Mouse (Mus musculus): Measurements from ENCODE around the gene D17H6S53E.
"Not testable (repeated sequence)": the region's sequence is repeated elsewhere in the genome, so short reads cannot be mapped to it uniquely, and the experiment has no call there.

Gene D17H6S53E

DNA sequence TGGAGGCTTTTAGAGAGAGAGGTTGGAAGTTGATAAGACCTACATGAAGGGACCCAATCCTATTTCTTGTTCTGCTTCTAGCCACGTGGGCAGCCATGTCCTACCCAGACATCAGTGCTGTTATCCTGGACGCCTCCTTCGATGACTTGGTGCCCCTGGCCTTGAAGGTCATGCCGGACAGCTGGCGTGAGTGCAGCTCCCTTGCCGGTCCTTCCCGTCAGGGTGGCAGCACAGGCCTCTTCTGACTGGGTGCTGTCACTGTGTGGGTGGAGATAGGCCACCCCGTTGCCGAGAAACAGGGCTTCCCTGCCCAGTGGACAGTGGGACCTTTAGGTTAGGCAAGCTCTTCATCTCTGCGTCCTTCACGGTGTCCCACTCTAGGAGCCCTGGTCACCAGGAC is 25.0 kb upstream of the D17H6S53E start:
- DNase-seq (ENCODE audit: low read depth), result no peak

DNA sequence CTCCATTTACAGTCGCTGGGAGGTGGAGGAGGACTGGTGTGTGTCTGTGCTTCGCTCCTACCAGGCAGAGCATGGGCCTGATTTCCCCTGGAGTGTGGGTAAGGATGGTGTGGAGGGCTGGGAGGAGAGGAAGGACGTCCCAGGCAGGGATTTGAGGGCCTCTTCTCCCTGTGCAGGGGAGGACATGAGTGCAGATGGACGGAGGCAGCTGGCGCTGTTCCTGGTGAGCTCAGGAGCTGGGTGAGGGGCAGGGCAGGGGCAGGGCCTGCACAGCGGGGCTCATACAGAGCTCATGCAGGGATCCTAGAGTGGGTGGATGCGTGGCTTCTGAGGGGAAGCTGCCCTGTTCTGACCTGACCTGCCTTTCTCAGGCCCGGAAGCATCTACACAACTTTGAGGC is 23.9 kb upstream of the D17H6S53E start:
- DNase-seq (ENCODE audit: low read depth), result no peak

DNA sequence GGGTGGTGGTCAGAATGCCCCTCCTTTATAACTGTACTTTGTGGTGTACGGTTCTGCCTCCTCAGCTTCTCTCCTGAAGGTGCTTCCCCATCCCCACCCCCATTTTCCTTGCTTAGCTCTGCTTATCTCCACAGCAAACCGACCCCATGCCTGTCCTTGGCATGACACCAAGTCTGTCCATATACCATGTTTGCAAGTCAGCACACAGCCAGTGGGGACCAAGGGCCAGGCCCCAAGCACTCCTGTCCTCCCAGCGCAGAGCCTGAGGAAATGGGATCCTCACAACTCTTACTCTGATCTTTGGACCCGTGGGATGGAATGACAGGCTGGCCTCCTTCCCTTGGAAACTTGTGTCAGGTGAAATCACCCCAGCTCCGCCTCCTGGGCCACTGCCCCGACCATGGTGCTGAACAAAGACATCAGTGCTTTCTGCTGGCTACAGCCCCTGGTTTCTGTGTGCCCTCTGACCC is 22.9 kb upstream of the D17H6S53E start:
- no peak for DNase-seq (ENCODE audit: low read depth)

DNA sequence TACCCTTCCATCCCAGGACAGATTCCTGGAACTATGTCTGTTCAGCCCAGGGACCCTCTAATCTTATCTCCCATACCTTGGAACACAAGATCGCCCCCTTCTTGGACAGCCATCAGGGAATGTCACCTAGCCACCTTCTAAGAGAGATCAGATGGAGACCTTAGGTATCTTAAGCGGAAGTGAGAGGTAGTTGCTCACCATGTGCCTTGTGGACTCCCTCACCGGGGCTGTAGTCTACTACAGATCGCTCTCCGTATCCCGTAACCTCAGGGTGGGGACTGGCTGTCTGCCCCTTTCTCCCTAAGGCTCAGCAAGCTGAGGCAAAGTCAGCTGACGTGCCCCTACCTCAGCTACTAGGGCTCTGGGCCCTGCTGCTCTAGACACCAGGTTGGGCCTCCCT is 22.1 kb upstream of the D17H6S53E start:
- DNase-seq (ENCODE audit: low read depth), result no peak

DNA sequence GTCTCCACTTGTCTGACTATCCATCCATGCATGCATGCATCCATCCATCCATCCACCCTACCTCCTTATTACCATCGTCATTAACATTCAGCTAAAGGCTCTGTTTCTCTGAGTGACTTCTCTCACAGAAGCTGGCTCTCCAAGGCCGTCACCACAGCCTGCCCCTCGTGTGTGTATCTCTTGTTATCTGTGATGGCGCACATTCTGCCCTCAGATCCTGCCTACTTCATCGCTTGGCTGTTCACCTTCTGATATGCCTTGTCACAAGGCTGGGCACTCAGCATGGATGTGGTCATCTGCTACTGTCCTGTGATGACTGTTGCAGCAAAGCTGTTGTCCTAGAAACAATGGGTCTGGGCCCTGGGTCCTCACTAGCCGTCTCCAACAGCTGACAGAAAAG is 21.4 kb upstream of the D17H6S53E start:
- no peak for DNase-seq (ENCODE audit: low read depth)

DNA sequence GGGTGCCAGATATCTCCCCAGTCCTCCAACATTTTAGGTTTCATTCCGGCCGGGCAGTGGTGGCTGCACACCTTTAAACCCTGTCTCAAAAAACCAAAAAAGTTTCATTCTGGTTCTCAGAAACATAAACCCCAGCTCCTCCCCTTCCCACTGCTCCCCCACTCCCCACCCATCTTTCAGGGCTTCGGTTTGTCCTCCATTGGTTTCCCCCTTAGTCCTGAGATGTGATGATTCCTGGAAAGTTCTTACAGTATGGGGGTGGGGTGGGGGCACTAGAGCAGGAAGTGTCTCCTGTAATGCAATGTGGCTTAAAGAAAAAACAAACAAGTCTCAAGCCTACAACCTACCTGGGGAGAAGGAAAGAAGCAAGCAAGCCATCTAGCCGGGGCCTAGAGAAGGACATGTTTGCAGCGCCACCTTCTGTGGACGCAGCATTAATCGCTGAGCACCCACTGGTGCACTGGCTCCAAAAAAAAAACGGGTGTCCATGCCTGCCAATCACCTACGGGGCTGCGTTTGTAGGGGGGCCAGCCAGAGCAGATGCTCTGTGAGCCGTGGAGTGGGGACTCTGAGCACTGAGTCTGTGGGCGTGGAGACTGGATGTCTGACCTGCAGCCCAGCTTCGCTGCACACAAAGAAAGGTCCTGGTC is 20.3 kb upstream of the D17H6S53E start:
- peak; percentile 77 for DNase-seq (ENCODE audit: low read depth)

DNA sequence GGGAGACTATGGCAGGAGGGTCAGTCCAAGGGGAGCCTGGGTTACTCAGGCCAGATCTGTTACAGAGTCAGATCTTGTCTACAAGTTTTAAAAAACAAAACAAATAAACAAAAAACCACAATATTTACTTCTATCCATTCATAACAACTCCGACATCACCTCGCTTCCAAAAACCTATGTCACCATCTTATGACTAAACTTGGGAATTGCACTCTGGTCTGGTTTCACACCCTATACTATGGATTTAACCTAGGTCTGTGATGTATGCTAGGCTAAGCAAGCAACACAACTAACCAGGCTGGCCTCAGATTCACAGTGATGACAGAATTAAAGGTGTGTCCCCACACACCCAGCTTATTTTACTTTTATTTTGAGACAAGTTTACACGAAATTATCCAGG is 19.7 kb upstream of the D17H6S53E start:
- peak; percentile 60 for DNase-seq (ENCODE audit: low read depth)

DNA sequence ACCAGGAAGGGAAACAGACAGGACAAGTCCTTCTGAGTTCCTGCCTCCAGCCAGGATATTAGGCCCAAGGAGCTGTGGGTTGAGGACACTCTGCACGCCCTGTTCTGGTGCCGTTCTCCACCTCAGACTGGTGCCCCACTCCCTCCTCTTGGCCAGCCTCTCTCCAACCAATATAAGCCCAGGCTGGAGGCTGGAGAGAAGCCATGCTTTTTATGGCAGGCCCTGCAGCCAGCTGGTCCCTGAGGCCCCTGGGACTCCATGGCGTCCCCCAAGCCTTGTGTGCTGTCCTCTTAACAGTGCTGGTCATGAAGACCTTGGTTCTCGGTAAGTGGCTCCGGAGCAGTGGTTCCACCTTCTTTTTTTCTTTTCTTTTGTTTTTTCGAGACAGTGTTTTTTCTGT is 18.1 kb upstream of the D17H6S53E start, which contains the start of gene Ly6g5c:
Ly6g5c (plus strand) TSS at position 183 of the 400 bp plus-strand sequence.
- DNase-seq (ENCODE audit: low read depth), result no peak

DNA sequence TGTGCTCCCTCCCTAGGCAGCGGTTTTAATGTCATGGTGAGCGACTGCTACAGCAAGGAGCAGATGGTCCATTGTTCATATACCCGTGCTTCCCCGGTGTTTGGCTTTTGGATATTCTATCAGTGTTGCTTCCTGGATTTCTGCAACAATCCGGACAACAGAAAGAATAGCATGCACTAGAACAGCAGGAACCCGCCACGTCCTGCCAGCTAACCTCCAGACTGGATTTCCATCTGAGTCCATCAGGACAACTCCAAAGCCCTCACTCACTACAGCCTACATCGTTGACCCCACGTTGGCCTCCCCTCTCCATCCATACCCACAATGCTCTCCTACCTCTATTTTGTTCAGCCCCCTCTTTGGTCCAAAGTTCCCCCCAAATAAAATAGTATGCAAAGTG is 14.4 kb upstream of the D17H6S53E start:
- no peak for DNase-seq (ENCODE audit: low read depth)

DNA sequence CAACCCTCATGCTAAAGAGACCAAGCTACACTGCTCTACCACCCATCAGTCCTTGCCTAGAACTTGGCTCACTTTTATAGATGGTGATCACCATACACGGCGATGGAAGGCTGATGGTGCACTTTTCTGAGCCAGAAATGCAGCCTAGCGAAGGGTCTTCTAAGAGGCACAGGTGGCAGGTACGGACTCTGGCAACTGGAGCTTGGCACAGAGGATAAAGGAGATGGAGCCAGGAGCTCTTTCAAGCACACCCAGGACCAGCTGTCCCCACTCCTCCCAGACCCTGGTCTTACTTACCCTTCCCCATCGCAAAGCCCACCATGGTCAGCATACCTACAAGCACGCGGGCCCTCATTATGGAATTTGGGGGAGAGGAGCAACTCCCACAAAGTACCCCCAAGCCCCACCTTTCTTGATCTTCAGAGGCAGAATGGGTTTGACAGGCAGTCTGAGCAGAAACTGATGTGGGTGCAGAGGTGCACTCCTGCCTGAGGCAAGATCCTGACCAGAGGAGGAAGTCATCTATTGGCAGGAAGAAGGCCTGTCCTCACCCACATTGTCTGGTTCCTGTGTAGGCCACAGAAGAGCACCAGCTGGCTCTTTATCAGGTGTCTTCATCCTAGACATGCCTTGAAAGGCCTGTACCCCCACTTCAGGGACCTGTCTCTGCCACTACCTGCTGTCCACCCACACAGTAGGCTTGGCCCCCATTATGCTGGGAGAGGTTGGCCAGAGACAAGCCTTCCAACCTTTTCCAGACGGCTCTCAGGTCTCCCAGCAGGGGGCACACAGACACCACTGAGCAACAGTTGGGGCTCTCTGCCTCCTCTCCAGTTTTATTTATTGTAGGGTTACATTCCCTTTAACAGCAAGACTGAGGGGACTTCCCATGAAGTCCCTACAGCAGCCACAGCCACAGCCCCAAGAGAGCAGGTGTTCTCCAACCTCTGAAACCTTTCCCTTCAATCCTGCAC is 10.8 kb upstream of the D17H6S53E start, which contains the start of gene Ly6g5b:
Ly6g5b (minus strand) TSS at position 383 of the 974 bp plus-strand sequence.
- peak; percentile 71 for DNase-seq (ENCODE audit: low read depth)

DNA sequence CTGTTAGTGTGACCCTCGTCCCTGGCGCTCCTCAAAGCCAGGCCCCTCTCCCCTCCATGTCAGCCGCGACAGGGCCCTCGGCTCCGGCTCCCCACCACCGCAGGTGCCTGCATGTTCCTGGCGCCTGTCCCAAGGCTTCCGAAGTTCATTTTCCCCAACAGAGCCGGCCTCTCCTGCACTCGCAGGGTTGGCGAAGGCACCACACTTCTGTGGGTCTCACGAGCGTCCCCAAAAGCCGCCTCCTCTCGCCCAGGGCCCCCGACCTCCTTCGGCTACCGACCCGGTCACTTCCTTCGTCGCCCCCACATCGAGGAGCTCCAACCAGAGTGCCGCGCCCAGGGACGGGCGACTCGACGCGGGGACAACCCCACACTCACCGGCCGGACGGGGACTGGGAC is 5.4 kb upstream of the D17H6S53E start:
- DNase-seq (ENCODE audit: low read depth), result peak; percentile 46

DNA sequence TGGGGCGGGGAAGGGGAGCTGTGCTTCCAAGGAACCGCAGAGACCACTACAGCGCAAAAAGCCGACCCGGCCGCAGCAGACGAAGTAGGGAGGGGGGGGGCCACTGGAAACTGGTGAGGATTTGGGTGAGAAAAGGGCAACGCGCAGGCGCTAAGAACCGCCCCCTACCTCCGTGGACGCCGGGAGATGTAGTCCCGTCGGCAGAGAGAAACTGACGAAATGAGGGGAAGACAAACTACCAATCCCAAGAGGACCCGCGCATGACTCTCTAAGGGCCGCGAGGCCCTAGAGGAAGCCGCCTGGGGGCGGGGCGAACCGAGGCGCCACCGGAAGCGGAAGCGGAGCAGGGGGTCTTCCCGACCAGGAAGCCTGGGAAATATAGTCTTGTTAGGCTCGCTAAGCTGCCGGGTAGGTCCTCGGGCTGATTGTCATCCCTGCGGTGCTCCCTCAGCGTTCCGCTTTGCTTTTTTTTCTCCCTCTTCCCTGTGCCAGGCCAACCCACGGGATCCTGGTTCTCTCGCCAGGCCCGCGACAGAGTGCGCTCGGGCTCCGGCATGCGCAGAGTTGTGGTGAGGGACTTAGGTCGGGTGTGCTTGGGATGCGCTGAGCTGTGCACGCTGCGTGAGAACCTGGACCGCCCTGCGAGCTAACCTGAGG is 4.9 kb upstream of the D17H6S53E start, which contains the start of gene Gpank1:
Gpank1 (plus strand) TSS at position 313 of the 657 bp plus-strand sequence.
- peak; percentile 99 for DNase-seq (ENCODE audit: low read depth)

DNA sequence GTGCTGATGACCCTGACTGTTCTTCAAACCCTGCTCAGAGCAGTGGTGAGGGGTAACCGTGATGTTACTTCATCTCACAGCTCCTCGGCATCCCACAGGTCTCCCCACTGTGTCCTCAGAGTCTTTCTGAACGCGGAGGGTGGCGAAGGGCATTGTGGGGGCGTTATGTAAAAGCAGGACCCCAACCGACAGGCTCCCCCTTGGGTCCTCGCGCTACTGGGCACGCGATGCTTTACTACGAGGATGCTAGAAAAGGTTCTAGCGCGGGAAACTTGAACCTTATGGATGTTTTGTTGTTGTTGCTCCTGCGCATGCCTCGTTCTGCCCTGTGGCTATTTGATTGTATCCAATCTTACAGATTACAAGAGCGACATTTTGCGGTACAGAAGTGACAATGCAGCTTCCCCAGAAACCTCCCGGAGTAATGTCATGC is 4.3 kb upstream of the D17H6S53E start, which contains the start of gene Csnk2b:
Csnk2b (minus strand) TSS at position 183 of the 433 bp plus-strand sequence.
- DNase-seq (ENCODE audit: low read depth), result peak; percentile 89

DNA sequence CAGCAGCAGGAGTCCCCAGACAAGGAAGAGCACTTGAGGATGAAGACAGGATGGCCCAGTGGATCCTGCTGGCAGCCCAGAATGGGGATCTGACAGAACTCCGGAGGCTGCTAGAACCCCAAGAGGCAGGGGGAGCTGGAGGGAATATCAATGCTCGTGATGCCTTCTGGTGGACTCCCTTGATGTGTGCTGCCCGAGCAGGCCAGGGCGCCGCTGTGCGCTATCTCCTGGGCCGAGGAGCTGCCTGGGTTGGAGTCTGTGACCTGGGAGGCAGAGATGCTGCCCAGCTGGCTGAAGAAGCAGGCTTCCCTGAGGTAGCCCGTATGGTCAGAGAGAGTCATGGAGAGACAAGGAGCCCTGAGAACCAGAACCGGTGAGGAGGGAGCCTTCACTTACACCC is 2.9 kb upstream of the D17H6S53E start:
- not testable (repeated sequence) for DNase-seq (ENCODE audit: low read depth)

DNA sequence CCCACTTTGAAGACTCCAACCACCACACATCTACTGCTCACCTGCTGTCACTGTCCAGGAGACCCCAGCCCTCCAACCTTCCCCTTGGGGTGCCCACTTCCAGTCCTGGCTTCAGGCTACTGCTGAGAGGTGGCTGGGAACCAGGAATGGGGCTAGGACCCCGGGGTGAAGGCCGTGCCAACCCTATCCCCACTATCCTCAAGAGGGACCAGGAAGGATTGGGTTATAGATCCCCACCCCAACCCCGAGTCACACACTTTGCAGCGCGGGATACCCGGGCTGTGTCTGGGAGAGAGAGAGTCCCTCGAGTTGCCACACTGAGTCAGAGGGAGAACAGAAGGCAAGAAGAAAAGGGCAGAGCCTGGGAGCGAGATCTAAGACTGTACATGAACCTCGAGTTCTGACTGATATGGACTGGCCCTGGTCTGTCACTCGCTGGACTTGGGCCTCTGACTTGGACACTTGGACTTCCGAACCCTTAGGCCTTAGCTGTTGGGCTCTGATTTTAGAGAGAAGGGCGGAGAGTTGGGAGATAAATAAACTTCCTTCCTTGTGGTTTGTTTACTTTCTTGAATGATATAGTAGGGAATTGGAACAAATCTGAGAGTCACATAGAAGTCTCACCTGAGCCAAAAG is 1.8 kb upstream of the D17H6S53E start:
- not testable (repeated sequence) for DNase-seq (ENCODE audit: low read depth)

DNA sequence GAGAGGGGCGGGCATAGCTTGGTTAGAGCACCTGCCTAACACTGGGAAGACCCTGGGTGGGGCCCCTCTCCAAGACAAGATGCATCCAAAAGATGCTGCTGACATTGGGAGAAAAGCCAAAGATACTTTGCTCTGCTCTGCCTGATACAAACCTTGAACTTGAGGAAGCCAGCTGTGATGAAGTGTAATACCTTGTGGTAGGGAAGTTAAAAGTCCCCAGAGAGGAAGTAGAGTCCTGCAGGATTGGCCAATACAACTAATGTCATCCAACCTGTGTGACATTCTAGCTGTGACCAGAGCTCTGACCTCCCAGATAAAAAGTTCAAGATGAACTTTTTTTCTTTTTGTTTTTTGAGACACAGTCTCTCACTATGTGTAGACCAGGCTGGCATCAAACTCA is 1.1 kb upstream of the D17H6S53E start:
- DNase-seq (ENCODE audit: low read depth), result no peak

DNA sequence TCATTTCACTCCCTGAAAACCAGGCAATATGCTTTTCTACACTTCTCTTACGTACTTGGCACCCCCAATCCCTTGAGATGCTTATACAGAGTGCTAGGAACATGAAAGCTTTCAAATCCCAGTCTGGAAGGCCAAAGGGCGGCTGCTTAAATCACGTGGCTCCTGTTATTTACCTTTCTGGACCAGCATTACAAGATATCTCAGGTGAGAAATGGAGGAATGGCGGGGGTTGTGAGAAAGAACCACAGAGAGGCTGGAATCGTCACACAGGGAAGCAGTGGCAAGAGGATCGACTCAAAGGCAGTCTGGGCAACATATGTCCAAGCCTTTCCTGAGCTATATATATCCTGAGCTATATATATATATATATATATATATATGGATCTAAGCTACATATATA is 595 bp upstream of the D17H6S53E start:
- DNase-seq (ENCODE audit: low read depth), result peak; percentile 10

DNA sequence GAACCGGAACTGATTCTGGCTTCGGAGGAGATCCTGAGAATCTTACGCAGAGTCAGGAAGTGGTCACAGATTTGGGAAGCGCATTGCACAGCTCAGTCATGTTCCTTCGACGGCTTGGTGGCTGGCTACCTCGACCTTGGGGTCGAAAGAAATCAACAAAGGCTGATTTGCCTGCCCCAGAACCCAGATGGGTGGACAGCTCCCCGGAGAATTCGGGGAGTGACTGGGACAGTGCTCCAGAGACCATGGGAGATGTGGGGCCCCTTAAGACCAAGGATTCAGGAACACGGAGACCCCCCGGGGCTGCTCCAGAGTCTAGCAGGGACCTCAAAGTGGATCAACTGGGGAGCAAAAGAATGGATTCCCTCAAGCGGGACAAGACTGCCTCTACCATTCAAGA is 844 bp downstream of the D17H6S53E start:
- peak; percentile 17 for DNase-seq (ENCODE audit: low read depth)

DNA sequence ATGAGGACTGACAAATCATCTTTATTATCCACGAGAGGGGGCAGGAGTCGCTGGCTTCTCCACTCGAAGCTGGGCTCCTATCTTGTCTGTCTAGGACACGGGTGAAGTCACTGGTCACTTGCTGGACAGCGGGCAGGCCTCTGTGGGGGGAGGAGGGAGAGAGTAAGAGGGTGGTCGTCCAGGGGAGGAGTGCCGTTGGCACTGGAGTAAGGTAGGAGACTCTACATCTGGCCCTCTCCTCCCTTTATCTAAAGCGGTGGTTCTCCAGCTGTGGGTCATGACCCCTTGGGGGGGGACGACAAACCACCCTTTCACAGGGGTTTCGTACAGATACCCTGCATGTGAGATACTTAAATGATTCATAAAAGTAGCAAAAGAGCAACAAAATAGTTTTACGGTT is 2.8 kb downstream of the D17H6S53E start:
- no peak for DNase-seq (ENCODE audit: low read depth)

DNA sequence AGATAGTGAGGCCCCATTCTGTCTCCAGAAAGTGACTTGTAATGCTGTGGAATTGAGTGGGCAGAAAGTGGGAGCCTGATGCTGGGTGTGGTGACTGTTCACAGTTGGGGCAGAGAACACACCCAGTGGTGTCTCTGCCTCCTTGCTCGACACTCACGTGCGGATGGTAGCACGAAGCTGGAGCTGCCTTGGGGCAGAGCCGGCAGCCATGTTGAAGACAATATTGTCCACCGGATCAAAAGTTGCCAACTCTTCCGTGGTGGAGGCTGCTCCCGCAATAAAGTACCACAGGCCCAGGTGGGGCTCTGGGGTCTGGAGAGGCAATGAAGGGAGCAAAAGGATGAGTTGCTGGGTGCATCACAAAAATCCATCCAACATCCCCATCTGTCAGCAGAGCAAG is 4.9 kb downstream of the D17H6S53E start:
- DNase-seq (ENCODE audit: low read depth), result no peak

DNA sequence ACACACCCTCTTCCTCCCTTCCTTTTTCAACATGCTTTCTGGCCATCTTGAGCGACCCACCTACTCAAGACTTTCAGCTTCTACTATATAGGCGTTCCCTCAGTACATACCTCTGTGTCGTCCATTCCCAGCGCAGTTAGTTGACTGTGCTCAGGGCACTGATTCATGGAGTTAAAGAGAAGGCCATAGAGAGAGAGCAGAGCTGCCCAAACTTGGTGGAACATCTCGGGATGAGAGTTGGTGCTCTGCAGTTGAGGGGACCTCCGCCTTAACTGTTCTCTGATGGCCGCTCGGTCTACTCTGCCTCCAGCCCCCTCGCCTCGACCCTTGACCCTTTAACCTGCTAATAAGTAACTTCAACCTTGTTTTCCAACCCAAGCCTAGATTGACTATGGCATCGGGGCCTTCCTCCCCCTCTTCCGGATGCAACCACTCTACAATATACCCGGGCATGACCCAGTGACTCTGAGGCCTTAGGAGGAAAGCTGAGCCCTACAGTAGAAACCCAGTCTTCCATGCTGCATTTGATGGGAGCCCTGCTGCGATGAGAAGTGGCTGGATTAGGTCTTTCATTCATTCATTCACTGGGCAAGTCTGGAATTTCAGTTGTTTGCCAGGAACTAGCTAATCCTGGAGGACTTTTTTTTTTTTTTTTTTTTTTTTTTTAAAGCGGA is 5.5 kb downstream of the D17H6S53E start, which contains the start of gene Apom:
Apom (minus strand) TSS at position 551 of the 674 bp plus-strand sequence.
- DNase-seq (ENCODE audit: low read depth), result no peak

All from NIH3T3 (cell line).